Mouse (Mus musculus) brain, embryonic 18.5 days (tissue): ENCODE results near the gene Vps53.
A peak's percentile ranks its signal among the peaks of the same experiment; 100 is the strongest.

Experiments used
- DNase-seq: peaks from one replicate; pipeline ENCODE4 v3.0.0-alpha.2; 2012; ENCODE audit warnings: low read depth, low spot score

Vps53 gene

DNA sequence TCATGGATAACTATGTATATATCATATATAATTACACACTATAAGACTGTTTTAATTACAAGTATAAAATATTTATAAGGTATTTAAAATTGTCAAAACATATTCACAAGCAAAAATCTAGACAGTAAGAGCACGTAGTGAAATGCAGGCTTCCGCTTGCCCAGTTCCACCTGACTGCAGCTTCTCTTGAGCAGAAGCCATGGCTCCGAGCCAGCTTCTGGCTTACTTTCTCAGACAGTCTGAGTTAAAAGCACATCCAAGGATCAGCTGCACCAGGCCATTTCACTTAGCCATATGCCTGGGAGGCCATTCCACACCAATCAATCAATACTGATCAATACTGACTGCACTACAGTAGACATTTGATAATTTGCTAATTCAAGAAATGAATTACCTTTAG lies 10.5 kb downstream of the Vps53 start:
- no peak for DNase-seq

GRCm38 (mm10) chr11:76167079-76167765 lies 12.2 kb downstream of the Vps53 start:
- no peak for DNase-seq

GRCm38 (mm10) chr11:76166657-76167056 lies 12.8 kb downstream of the Vps53 start:
- DNase-seq = no peak

- DNase-seq = no peak
Measured at GRCm38 (mm10) chr11:76160251-76160650, 19.2 kb downstream of the Vps53 start.

DNA sequence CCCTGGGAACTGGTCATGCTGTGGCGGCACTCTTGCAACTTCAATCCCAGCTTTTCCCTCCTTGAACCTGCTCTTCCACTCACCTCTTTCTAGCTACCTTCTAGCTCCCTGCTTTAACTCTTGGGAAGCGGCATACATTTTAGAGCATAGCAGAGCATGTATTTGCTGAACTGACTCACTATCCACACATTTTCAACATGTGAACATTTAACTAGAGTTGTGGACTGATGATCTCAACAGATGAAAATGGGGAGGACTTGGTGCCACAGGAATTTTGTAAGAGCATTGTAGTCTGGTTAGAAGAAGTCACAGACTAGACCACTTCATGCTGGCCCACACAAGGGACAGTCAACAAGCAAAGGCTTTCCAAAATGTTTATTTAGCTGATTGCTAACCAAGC lies 21.1 kb downstream of the Vps53 start:
- no peak for DNase-seq

- DNase-seq = no peak
Measured at GRCm38 (mm10) chr11:76154861-76155260, 24.6 kb downstream of the Vps53 start.

DNA sequence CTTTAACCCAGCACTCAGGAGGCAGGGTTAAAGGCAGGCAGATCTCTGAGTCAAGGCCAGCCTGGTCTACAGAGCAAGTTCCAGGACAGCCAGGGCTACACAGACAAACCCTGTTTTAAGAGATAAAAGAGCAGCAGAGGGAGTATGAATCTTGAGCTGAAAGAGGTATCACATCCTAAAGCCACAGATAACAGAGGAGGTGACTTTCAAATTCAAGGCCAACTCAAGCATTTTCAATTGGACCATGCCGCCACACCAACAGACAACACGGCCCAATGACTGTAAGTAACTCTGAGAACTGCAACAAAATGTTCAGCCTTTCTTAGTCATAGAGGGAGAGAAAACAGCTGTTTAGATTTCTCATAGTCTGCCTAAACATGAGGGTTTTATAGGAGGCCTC lies 25.2 kb downstream of the Vps53 start:
- no peak for DNase-seq

DNA sequence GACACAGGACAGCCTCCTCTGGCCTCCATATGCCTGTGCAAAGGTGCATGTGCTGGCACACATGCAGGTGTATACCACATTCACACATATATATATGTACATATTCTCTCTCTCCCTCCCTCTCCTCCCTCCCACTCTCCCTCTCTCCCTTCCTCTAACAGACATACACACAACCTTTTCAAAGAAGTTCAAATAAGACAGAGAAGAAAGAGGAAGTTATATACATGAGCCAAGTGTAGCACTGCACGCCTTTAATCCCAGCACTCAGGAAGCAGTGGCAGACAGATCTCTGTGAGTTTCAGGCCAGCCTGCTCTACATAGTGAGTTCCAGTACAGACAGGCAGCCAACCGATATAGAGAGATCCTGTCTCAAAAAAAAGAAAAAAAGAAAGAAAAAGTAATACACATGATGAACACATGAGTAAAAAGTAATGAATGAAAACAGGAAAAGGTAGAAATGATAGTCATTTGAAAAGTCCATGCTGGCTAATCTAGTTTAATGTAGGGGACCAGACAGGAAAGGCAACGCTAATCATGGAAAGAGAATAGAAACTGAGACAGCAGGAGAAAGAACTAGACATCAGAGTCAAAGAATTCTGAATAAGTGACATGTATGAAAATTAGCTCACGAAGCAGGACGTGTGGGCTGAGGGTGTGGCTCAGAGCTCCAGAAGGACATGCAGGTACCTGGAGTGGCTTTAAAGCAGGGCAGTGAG lies 26.1 kb downstream of the Vps53 start:
- DNase-seq = no peak

GRCm38 (mm10) chr11:76150980-76151379 lies 28.5 kb downstream of the Vps53 start:
- DNase-seq = no peak

GRCm38 (mm10) chr11:76148055-76149008 lies 31.1 kb downstream of the Vps53 start:
- peak; percentile 28 for DNase-seq

GRCm38 (mm10) chr11:76146187-76147010 lies 33.0 kb downstream of the Vps53 start:
- DNase-seq = no peak

DNA sequence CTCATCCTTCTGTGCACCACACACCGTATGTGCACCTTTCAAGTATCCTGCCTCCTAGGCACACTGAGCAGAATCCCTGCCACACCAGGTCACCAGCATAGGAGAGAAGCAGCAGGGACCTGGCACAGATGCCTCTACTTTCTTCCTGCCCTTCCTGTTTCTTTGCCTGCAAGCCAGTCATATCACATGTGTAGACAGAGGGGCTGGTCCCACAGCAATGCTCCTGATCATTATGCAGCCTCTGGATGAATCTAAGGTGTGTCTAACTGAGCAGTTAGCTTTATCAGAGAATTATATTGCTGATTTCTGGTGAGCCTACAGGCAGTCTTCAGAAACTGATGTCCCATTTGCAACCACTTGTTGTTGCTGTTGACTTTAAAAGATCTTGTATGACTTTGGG lies 34.3 kb downstream of the Vps53 start:
- no peak for DNase-seq

- no peak for DNase-seq
Measured at GRCm38 (mm10) chr11:76144386-76144785, 35.1 kb downstream of the Vps53 start.

DNA sequence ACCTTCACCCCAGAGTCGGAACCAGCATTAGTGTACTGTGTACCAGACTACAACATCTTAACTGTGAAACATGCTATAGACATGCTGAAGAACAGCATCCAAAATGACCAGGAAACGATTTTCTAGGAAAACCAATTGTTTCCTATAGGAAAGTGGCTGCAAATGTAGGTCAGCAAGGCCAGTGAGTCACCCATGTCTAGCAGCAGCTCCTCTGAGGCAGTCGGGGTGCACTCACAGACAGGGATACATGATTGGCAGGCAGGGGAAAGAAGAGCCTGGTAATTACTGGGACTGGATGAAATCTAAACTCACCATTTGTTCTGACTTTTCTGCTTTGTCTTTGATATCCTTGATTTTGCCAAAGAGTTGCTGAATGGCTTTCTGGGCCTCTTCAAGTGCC lies 41.5 kb downstream of the Vps53 start:
- no peak for DNase-seq

DNA sequence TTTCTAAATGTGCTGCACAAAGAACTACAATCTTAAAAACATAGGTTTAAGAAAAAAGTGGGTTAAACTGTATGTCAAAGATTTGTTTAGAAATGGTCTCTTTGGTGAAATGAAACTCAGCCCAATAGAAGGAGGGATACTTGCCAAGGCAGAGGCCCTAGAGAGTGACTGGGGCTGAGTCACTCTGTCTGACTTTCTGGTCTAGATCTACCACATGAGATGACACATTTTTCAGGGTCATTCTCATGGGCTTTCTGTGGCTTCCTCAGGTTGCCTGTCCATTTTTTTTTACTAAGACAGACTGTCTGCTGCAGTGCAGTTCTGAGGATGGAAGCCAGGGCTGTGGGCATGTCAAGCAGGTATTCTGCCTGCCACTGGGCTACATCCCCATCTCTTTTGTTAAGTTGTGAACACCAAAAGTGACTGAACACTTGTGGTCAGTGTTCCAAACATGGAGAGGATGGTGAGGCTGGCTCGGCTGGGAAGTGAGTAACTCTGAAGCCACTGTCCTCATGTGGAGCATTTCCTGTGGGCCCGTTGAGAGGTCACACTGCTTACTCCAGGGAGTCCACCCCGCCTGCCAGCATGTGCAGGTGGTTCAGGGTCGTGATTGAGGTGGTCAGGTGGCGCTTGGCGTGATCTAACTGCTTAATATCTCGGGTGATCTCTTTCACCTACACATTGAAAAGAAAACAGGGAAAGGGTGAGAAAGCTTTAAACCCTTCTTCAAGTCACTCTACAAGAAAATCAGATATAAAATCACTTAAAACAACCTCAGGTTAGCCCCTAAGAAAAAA lies 43.6 kb downstream of the Vps53 start:
- no peak for DNase-seq

DNA sequence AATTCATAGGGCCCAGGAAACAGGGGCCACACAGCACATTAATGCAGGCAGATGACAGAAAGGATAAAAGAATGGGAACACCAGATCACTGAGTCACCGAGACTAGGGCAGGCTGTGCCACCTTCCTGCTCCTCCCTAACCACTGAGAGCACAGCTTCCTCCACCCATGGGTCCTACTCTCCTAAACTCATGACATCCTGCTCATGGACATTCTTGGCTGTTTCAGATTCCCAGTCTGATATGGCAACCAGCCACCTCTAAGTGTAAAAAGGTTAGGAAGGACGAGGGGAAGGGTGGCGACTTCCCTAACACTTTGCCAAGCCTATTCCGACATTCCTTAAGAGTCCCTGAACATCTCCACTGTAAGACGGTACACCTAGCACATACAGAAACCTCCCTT lies 48.6 kb downstream of the Vps53 start:
- no peak for DNase-seq

DNA sequence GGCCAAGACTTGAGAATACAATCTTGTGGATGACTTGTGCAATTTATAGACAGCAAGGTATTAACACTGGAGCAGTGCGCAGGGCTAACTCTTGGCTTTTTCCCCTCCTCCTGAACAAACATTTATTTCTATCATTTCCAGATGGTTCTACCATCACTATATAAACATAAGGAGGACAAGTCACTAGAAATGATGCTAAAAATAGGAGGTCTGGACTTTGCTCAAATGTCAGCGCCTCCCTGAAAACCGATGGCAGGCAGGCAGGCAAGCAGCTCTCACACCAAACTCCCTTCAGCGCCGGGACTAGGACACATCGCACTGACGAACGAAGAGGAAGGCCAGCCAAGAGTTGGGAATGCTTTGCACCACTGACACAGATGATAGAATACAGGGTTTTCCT lies 54.1 kb downstream of the Vps53 start:
- no peak for DNase-seq

- no peak for DNase-seq
Measured at GRCm38 (mm10) chr11:76123517-76123916, 55.9 kb downstream of the Vps53 start.

- DNase-seq = no peak
Measured at GRCm38 (mm10) chr11:76122571-76122970, 56.9 kb downstream of the Vps53 start.

GRCm38 (mm10) chr11:76121086-76121485 lies 58.4 kb downstream of the Vps53 start:
- DNase-seq = no peak
